Mouse (Mus musculus) layer of hippocampus, adult 8-10 months (tissue): ENCODE data around the gene Map3k10. TPM values are rescaled to one million over a fixed set of nuclear protein-coding genes. Genes with fewer than 3 reads are reported as not detected.
A peak's percentile ranks its signal among the peaks of the same experiment; 100 is the strongest.

Source experiments
- DNase-seq, 2 experiments: peaks; one replicate each; pipeline ENCODE4 v3.0.0; 2022; ENCODE audit warnings: low spot score in 2 of 2
- total RNA-seq, 4 experiments: library from RNA; stranded (reverse); gene quantifications; 2 replicates each; pipeline ENCODE4 v1.2.4; 2022

Map3k10 gene
- total RNA-seq, 4 experiments from 2014 or later, result 140 to 155 (median 146) TPM

DNA sequence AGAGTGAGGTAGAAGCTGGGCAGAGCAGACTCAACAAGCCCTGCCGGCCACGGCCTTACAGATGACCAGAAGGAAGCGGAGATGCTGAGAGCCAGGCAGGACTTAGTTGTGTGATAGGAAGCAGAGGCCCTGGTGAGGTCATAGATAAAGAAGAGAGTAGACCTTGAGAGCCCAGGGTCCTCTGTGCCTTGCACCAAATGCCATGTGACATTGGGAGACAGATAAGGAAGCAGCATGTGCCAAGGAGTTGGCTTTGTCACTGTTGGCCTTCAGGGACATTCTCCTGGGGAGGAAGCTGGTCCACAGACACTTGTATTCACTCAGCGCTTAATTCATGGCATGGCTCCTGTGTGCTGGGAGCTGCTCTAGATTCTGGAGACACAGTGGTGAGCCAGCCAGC, 65.1 kb downstream of the Map3k10 start:
- DNase-seq, result no peak

DNA sequence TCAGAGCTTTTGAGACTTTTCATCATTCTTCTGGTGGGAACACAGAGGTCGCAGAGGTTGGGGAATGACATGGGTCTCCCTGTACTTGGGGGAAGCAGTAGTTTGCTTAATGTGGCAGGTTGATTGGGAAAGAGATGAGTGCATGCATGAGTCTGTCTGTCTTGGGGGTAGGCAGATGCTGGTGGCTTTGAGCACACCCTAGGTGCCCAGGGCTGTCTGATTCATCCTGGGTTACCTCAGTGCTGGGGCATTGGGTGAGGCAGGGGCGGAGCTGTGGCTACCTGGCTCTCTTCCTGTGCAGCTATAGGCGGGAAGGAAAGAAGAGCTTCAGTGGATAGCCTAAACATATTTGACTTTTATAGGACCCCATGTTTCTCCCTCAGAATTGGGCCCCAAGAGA, 66.3 kb downstream of the Map3k10 start:
- no peak for DNase-seq

DNA sequence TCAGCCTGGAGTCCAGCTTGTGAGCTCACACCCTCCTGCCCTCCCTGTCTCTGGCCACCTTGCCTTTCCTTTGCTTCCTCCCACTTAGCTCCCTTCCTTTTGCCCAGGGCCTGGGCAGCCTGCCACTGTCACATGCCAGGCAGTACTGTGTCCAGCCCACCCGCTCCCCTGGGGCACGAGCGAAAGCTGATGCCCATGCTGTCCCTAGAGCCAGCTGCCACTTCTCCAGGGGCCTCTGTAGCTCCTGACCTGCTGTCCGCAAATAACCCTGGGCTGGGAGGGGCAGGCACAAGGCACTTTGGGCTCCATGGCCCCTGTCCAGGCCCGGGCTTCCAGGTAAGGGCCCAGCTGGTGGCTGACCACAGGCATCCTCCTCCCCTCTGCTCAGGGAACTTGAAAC, 66.8 kb downstream of the Map3k10 start:
- DNase-seq, result peak in 1 of 2 experiments; percentile 53

DNA sequence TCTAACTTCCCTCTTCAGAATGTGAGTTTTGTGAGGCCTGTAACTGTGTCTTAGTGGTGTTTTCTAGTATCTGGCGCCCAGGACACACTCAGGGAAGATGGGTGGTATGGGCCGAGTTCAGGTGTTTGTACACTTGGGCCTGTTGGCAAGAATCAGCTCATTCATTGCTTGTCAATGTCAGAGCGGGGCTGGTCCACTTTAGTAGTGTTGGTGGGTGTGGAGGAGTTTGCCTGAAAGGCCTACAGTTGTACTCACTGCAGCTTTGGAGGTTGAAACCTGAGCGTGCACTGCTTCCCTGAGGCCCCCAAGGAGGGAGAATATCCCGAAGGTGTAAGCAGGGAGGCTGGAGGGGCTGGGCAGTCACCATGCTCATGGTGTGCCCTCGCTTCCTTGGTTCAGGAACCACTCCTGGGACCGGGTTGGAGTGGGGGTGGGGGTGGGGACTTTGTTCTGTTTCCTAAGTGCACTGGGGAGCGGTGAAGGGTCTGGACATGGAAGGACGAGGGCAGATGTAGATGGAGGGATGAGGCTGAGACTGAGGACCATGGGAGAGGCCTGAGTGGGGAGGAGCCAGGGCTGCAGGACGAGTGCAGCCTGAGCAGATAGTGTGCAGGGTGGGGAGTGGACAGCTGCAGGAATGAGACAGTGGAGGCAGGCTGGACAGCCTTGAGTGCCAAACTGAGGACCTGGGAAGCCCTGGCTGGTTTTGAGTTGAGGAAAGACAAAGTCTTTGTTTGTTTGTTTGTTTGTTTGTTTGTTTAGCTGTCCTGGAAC, 67.7 kb downstream of the Map3k10 start:
- DNase-seq, result no peak

Other genes with a start within 250 kb of the Map3k10 start
- 100 to 1,000 TPM; 116 to 147 (median 135) TPM for gene Sptbn4, start 226.9 kb downstream of the Map3k10 start, total RNA-seq
- 10 to 100 TPM; 14.6 to 21.6 (median 20.1) TPM for gene Blvrb, start 226.6 kb downstream of the Map3k10 start, total RNA-seq
- 1 to 10 TPM; 3.0 to 4.9 (median 3.9) TPM for gene Sertad3, start 200.8 kb downstream of the Map3k10 start, total RNA-seq
- 10 to 100 TPM in 1 of 4 experiments, 1 to 10 TPM in 3; 6.4 to 10.7 (median 9.3) TPM for gene Sertad1, start 187.7 kb downstream of the Map3k10 start, total RNA-seq
- under 1 TPM; 0.38 to 0.43 (median 0.39) TPM for gene Prx, start 175.3 kb downstream of the Map3k10 start, total RNA-seq
- under 1 TPM in 1 of 4 experiments, not detected in 3; 0.25 TPM for gene Hipk4, start 151.3 kb downstream of the Map3k10 start, total RNA-seq
- gene Pld3, start 121.4 kb downstream of the Map3k10 start, total RNA-seq, result 100 to 1,000 TPM; 559 to 594 (median 575) TPM
- 10 to 100 TPM; 25.9 to 34.2 (median 29.8) TPM for gene 2310022A10Rik, start 121.4 kb downstream of the Map3k10 start, total RNA-seq
- gene Akt2, start 83.0 kb downstream of the Map3k10 start, total RNA-seq, result 100 to 1,000 TPM in 2 of 4 experiments, 10 to 100 TPM in 2; 72.2 to 109 (median 97.5) TPM
- gene Ttc9b, start 20.7 kb downstream of the Map3k10 start, total RNA-seq, result 10 to 100 TPM; 37.0 to 42.0 (median 41.1) TPM
- 10 to 100 TPM in 2 of 4 experiments, 1 to 10 TPM in 2; 9.6 to 13.5 (median 10.5) TPM for gene Zfp607b, start 14.7 kb upstream of the Map3k10 start, total RNA-seq
- gene Zfp60, start 56.8 kb upstream of the Map3k10 start, total RNA-seq, result 10 to 100 TPM; 37.9 to 43.5 (median 41.4) TPM
- 10 to 100 TPM in 1 of 4 experiments, 1 to 10 TPM in 3; 8.6 to 10.6 (median 9.3) TPM for gene Zfp626, start 132.6 kb upstream of the Map3k10 start, total RNA-seq
- 1 to 10 TPM; 3.8 to 4.9 (median 4.3) TPM for gene Zfp59, start 164.0 kb upstream of the Map3k10 start, total RNA-seq
- 1 to 10 TPM; 2.6 to 3.2 (median 2.9) TPM for gene Zfp607a, start 182.9 kb upstream of the Map3k10 start, total RNA-seq